Mouse (Mus musculus): ENCODE measurements around the gene Wbp2.
"Not testable (repeated sequence)": the region's sequence is repeated elsewhere in the genome, so short reads cannot be mapped to it uniquely, and the experiment has no call there.

The Wbp2 gene

DNA sequence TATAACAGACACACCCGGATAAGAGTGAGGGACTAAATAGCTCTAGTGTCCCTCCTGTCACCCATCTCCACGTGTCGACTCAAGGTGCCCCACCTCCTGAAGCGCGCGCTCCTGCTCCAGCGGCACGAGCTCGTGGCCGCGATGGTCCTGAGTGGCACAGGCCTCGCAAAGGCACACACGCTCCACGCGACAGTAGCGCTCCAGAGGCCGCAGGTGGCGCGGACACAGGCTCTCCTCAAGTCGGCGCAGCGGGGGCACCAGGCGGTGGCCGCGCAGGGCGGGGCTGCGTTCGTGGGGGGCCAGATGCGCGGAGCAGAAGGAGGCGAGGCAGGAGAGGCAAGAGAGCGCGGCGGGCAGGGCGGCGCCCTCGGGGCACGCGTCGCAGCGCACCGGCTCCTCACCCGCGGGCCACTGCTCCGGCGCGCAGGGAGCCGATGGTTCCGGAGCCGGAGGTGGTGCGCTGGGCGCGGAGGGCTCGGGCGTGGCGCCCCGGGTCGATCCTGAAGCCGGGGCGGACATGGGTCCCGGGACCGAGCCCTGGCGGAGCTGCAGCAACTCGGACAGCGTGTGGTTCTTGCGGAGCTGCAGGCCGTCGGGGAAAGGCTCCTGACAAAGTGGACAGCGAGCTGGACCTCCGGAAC, 22.8 kb upstream of the Wbp2 start:
- DNase-seq (ENCODE audit: low read depth, low spot score) = no peak

DNA sequence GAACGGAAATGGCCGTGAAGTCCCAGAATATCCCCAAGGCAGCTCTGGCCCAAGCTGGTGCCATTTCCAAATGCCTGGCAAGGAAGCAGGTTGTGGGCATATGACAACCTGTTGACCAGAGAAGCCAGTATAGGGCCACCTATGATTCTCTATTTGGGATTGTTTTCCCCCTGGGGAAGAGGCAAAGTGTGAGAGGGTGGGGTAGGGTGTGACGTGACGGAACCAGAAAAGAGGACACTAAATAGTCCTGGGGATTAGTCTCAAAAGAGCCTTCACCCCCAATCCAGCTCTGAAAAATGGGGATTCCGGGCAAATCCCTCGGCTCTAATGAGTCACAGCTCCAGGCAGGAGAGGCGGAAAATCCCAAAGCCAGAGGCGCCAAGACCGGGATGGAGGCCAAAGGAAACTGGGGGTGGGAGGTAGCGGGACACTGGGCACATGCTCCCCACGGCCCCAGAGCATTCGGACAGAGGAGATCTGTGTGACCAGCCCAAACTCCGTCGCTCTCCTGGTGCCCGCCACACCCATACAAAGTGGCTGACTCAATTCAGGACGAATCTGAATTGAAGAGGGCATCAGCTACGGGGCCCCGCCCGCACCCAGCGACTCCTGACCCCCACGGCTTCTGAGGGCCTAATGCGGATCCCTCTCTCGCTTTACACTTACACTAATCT, 21.8 kb upstream of the Wbp2 start:
- DNase-seq (ENCODE audit: low read depth, low spot score) = peak; percentile 93

DNA sequence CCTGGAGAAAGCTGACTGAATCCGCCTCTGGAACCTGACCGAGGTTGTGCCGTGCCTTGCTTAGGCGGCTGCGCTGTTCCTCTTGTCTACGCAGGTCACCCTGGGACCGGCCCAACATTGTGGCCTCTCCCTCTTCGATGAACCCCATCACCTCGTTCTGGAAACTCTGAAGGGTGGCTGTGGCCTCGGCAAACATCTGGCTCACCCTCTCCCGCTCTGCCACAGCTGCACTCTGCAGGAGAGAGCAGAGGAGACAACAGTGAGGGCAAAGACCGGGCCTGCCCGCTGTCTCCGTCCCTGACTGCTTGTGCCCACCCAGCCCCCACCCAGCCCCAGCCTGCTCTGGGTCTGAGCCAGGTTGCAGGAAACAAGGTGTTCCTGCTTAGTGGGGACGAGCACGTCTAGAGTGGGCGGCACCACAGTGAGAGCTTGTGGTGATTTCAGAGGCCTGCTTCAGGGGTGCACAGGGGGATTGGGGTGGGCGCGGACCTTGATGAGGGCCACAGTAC, 21.0 kb upstream of the Wbp2 start:
- DNase-seq (ENCODE audit: low read depth, low spot score) = no peak

DNA sequence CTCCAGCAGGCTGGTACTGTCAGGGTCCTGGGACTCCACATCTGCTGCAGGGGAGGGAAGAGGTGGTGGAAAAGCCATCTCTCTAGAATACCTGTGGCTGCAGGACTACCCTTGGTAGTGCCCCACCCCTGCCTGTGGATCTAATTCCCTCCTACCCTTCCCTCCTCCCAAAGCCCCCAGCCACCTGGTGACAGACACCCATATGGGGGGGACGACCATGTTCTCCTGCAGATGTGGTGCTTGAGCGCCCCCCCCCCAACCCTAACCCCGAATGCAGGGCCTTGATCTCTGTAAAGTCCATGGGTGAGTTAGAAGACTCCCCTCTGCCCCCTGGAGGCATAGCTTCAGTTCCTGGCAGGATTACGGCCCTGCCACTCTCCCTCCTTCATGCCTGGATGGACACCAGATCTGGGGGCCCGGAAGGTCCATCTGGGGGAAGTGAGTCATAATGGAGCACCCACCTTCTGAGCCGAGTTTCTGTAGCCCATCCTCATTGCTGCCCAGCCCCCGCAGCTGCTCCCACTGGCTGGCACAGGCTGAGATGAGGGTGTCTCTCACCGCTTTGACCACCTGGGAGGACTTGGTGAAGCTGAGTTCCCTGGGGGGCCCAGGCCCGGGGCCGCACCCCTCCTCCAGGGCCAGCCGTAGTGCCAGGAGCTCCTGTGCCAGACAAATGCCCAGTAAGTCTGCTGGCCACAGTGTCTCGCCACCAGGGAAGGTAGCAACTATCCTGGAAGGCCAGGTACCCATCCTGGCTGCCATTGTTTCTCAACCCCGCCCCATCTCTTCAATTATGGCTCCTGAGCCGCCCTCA, 20.4 kb upstream of the Wbp2 start:
- DNase-seq (ENCODE audit: low read depth, low spot score) = peak; percentile 65

DNA sequence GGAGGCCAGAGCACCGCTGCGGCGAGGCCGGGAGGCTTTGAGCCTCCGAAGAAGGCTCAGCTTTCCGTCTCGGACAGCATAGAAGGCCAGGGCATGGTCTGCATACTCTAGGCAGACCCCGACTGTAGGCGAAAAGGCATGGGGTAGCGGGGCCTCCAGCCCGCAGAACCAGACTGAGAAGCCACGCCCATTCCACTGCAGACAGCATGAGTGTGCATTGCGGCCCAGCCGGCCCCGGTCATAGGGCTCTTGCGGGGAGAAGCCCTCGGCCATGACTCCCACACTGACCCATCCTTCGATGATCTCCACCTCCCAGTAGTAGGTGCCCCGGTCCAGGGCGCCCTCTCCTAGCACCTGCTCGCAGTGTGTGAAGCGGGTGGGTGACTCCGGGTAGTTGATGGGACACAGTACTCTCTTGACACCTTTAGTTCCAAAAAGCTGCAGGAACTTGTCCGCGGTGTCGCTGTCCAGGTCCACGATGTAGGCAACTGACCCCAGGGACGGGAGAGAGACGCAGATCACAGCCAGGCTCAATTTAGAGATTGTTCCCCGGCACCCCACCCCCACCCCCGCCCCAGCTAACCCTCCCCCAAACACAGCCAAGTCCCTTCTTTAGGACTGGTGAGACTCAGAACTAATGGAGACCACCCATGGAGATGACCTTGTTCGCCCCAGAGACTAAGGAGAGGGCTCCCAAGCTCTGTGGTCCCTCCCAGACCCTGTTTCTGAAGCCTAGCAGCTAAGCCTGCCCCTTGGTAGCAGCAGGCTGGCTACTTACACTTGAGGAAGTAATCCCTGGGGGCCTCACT, 19.6 kb upstream of the Wbp2 start:
- no peak for DNase-seq (ENCODE audit: low read depth, low spot score)

DNA sequence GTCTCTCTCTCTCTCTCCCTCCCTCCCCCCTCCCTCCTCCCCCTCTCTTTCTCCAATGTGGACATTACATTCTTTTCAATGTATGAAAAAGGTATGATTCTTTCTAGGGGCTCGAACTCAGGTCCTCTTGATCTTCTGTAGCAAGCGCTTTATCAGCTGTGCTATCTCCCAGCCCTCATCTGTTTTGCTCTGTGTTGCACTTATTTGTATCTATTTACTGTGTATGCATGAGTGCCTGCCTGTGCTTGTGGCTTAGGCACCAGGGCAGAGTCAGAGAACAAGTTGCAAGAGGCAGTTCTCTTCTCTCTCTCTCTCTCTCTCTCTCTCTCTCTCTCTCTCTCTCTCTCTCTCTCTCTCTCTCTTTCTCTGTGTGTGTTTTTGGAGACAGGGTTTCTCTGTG, 18.3 kb upstream of the Wbp2 start:
- no peak for DNase-seq (ENCODE audit: low read depth, low spot score)

DNA sequence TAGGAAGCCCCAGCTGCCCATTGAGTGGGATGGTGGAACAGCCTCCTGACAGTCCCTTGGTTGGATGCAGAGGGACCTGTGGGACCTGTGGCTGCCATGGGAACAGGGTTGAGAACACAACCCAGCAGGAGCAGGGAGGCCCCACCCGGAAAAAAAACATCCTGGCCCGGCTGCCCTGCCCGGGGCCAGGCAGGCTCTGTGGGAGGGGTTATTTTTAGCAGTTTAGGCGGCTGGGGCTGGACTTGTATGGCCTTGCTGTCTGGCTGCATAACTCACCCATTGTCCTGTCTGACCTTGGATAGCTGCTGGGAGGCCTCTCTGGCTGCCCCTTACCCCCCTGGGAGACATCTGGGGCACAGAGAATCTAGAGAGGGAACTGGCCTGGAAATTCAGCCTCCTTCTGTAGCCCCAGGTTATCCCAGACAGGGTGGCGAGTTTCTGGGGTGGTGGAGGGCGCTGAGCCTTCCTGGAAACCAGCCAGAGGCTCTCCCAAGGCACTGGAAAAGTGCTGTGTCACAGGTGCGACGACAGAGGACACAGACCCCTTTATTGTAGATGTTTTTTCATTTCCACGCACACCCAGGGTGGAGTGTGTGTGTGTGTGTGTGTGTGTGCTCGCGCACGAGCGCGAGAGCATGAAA, 17.3 kb upstream of the Wbp2 start:
- DNase-seq (ENCODE audit: low read depth, low spot score) = peak; percentile 91

DNA sequence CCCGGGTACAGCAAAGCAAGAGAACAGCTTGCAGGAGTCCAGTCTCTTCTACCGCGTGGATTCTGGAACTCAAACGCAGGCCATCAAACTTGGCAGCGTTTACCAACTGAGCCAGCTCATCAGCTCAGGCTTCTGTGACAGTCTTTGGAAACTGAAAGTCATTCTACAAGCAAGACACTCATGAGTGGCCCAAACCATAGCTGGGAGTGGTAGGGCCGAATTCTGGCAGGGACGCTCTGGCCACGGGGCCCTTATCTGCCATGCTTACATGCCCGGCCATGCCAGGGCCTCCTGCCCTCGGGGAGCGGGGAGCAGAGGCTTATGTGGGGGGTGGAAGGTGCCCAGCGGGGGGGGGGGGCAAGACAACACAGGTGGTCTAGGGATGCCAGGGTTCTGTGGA, 16.8 kb upstream of the Wbp2 start:
- no peak for DNase-seq (ENCODE audit: low read depth, low spot score)

DNA sequence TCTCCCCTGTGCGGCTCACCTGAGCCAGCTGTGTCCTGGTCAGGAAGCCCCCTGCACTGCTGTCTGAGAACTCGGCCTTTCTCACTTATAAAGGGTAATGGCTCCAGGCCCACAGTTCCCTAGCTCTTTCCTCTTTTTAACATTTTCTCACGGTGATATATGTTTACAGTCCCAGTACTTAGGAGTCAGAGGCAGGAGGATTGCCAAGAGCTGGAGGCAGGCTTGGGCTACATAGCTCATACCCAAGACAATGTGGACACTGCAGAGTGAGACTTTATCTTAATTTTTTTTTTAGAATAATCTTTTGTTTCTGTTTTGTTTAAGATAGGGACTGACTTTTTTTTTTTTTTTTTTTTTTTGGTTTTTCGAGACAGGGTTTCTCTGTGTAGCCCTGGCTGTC, 15.7 kb upstream of the Wbp2 start:
- DNase-seq (ENCODE audit: low read depth, low spot score) = peak; percentile 62

DNA sequence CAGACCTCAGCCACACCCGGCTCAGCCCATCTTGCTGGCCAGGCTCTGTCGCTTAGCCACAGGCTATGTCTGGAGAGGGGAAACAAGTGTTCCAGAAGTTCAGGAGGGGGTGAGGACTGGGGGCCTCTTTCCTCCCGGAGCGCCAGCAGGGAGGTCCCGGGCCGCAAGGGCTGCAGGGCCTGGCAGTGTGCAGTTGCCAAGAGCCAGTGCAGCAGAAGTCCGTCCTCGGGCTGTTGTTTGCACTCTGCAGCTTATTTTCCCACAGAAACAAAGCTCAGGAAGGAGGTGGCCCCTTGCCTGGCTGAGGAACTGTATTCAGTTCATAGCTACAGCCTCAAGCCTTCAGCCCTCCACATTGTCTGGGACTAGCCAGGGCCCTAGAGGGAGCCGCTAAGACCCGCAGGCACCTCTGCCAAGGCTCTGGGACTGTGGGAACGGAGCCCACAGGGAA, 15.2 kb upstream of the Wbp2 start:
- DNase-seq (ENCODE audit: low read depth, low spot score) = peak; percentile 62

DNA sequence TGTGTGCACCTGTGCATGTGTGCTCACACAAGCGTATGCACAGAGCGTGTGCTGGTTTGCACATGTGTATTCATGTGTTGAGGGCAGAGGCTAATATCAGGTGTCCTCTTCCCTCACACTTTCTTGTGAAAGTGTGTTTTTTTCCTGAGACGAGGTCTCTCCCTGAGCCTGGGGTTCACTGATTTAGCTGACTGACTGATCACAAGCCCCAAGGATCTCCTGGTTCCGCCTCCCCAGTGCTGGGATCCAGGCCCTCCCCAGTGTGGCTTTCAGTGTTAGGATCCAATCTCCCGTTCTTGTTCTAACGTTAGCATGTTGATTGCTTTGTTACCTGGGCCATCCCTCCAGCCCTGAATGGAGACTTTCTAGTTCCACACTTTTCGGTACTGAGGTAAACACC, 14.0 kb upstream of the Wbp2 start:
- no peak for DNase-seq (ENCODE audit: low read depth, low spot score)

DNA sequence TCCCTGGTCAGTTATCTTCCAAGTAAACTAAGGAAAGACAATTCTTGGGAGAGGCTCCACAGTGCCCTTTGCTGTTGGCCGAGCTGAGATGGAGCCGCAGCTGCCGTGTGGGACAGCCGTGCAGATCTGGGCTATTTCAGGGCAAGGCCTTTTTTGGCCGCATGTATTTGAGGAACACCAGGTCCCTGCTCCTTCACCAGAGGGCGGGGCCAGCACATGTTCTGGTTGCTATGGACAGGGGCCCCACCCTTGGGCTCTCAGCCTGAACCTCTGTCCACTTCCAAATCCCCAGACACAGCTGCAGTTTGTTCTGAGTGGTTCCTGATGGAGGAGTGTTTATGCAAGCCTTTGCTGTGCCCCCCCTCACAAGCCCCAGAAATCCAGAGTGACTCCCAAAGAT, 13.6 kb upstream of the Wbp2 start:
- peak; percentile 72 for DNase-seq (ENCODE audit: low read depth, low spot score)

DNA sequence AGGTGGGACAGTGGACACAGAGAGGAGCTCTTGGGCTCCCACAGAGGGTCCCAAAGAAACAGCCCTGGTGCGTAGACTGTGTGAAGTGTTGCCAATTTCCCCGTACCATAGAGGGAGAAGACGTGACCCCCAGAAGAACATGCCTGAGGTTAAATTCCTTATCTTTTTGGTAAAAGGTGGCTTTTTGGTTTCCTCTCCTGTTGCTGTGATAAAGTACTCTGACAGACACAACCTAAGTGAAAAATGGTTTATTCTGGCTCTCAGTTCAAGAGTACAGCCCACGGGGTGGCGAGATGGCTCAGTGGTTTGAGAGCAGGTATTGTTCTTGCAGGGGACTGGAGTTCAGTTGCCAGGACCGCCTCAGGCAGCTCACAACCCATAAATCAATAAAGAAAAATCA, 12.7 kb upstream of the Wbp2 start:
- no peak for DNase-seq (ENCODE audit: low read depth, low spot score)

DNA sequence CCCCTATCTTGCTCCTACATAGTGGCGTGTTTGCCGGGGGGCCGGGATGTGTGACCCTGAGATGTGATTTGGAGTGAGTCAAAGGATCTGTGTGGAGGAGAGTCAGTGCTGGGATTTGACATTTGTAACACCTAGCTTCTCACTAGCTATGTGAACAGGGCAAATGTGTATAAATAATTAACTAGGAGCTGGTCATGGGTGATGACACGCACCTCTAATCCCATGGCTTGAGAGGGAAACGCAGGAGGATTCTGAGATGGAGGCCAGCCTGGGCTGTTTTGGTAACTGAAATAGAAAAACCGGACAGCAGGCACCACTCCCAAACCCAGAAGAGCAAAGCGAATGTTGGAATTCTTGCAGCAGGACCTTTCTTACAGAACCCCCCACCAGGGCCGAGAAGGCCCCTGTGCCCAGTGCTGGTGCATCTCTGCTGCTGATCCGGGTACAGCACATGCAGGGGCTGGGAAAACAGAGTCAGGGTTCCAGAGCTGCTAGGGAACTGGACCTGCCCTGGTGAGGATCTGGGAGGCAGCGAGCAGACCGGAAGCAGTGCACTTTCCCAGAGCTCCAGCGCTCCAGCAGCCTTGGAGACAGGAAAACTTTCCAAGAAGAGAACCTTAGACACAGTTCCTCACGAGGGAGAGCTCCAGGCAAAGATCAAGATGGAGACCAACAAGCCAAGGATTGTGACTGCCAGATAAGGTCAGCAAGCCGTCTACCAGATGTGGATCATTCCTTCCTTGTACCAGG, 12.1 kb upstream of the Wbp2 start:
- DNase-seq (ENCODE audit: low read depth, low spot score) = no peak

DNA sequence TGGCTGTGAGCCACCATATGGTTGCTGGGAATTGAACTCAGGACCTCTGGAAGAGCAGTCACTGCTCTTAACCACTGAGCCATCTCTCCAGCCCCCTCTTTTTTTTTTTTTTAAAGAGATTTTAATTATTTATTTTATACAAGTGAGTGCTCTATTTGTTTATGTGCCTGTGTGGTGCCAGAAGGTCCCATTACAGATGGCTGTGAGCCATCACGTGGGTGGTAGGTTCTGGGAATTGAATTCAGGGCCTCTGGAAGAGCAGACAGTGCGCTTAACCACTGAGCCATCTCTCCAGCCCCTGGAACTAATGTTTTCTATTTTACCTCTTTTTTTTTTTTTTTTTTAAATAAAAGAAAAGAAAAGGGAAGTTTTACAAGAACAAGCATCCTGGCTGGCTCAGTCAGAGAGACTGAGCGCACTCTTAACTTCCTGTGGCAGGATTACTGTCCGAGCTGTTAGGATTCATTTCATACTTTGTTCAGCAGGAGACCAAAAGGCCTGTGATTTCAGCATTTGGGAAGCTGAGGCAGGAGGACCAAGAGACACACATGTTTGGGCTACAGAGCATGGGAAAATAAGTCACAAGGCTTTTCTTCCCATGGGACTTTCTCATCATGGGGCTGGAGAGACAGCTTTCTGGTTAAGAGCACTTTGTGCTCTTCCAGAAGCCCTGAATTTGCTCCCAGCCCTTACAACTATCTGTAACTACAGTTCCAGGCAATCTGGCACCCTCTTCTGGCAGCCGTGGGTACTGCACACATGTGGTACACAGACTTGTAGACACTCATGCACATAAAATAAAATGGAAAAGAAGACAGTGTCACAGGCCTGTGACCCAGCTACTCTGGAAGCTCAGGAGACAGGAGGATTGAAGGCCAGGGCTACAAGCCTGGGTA, 9.7 kb upstream of the Wbp2 start:
- peak; percentile 68 for DNase-seq (ENCODE audit: low read depth, low spot score)

DNA sequence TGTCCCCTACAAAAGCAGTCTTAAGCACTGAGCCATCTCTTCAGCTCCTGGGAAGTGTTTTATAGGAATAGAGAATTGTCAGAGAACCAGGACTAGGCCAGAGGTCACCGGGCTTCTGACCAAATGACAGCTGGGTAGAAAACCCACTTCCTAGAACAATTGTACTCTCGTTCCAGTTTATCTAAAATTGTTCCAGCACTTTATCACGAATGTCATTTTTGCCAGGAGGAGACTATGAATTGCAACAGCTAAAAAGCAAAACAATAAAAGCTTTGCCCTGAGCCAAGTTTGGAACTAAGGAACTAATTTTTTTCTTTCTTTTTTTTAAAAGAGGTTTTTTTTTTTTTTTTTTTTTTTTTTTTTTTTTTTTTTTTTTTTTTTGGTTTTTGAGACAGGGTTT, 8.8 kb upstream of the Wbp2 start:
- peak; percentile 60 for DNase-seq (ENCODE audit: low read depth, low spot score)

DNA sequence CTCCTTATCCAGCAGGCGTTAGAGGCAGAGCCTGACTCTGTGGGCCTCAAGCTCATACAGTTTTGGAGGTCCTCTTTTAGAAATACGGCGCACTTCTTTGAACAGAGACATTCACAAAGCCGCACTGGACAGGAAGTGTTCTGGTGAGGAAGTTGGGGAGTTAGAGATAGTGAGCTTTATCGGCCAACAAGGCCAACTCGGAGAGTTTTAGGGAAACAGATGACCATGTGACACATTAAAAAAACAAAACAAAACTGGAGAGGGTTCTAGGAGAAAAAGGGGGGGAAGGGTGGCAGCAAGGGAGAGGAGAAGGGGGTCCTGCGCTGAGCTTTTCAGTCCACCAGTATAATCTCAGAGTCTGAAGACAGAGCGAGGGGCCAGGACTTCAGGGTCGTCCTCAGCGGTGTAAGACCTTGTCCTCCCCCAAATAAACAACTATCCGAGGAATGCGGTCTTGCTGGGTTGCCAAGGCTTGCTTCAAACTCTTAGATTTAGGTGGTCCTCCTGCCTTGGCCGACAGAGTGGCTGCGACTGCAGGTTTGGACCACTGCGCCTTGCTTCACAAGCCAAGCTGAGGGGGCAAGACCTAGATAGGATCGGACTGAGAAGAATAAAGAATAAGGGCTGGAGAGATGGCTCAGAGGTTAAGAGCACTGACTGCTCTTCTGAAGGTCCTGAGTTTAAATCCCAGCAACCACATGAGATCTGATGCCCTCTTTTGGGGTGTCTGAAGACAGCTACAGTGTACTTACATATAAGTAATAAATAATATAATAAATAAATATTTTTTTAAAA, 7.2 kb upstream of the Wbp2 start:
- no peak for DNase-seq (ENCODE audit: low read depth, low spot score)

DNA sequence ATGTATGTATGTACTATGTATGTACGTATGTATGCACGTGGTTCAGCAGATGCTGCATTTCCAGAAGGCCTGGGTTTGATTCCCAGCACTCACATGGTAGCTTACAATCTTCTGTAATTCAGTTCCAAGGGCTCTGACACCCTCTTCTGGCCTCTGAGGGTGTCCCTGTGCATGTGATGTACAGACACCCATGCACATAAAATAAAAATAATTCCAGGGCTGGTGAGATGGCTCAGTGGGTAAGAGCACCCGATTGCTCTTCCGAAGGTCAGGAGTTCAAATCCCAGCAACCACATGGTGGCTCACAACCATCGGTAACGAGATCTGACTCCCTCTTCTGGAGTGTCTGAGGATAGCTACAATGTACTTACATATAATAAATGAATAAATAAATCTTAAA, 6.2 kb upstream of the Wbp2 start:
- not testable (repeated sequence) for DNase-seq (ENCODE audit: low read depth, low spot score)

DNA sequence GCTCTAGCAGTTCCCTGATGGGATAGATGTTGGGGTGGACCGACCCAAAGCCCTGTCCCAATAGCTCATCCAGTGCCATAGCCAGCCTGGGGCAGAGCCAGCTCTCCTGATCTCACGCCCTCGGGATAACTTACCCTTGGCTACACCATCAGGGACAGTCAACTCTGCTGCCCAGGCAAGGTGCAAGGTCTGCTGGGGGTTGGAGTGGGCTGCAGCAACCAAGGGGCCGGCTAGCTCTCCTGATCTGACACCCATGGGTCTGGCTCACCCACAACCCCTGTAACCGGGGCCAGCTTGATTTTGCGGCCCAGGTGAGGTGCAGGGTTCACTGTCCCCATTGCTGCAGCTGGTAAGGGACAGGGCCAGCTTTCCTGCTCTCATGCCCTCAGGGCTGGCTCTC, 4.8 kb upstream of the Wbp2 start:
- no peak for DNase-seq (ENCODE audit: low read depth, low spot score)
